ENCODE assay signal across 7 mouse cellular contexts in the genomic region with DNA sequence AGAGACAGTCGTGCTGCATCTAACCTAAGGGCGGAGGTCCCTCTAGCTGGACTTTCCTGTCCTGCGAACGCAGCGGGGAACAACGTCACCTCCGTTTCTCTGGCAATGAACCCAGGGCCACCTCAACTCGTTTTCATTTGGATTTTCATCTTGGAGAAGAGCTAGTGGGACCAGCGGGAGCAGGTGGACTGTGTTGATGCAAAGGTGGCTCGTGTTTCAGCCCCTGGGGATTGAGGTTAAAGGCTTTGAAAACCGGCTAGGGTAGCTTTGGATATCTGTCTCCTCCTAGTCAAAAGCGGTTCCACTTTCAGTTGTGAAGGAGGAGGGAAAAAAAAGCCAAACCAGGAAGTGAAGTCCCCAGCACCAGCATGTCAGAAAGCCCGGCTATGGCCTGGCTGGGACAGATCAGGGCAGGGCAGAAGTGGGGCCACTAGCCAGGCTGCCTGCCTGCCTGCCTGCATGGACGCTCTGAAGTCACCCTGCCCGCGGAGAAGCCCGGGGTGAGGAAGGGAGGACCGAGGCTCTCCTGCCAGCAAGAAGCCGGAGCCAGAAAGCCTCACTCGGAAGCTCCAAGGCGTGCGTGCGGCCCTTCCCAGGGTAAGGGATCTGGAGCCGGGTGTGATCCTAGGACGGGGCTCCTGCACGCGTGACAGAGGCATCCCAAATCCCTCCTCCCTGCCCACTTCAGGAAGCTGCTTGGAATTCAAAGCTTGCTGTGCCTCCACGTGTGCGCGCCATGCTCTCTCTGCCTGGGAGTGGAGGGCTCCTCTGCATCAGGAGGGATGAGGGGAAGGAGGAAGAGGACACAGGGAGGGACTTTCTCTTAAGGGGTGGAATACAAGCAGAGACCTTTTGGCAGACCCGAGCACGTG. TPM values are rescaled to one million over a fixed set of nuclear protein-coding genes. Genes with fewer than 3 reads are reported as not detected.
DNase-seq lines count a peak whose midpoint lies in the region; ATAC-seq lines count a peak whose summit lies in the region.

No protein-coding gene starts in this region.

- WGBS in intestine, embryonic 16.5 days, result under 1% methylated on average over 32 of the region's 32 CpGs
- under 1% methylated on average over 32 of the region's 32 CpGs for WGBS in limb, embryonic 10.5 days
- under 1% methylated on average over 32 of the region's 32 CpGs for WGBS in midbrain, embryonic 11.5 days

- no peaks in the 10 kb centered on the region for H3K27me3 ChIP-seq in intestine, embryonic 16.5 days (replicated peaks; ENCODE audit: control insufficient read depth, insufficient read depth, low read length)
- peaks cover 10% of the 10 kb centered on the region for H3K27me3 ChIP-seq in limb, embryonic 10.5 days (ENCODE audit: low read depth, poor library complexity, severe bottlenecking)
- no peaks in the 10 kb centered on the region; the same call in 1 of the 2 replicates for H3K27me3 ChIP-seq in midbrain, embryonic 11.5 days (ENCODE audit: control insufficient read depth, insufficient read depth, low read length)

- H3K4me3 ChIP-seq in intestine, embryonic 16.5 days (ENCODE audit: low read length), result peak overlapping the region; percentile 78
- peak overlapping the region; percentile 62 for H3K4me3 ChIP-seq in limb, embryonic 10.5 days
- H3K4me3 ChIP-seq in midbrain, embryonic 11.5 days (ENCODE audit: low read depth, low read length), result peak overlapping the region; percentile 52

- peak overlapping the region; percentile 85 for H3K4me2 ChIP-seq in intestine, embryonic 16.5 days (ENCODE audit: low read depth, low read length)
- peak overlapping the region; percentile 96 for H3K4me2 ChIP-seq in midbrain, embryonic 11.5 days

- H3K4me1 ChIP-seq in intestine, embryonic 16.5 days (ENCODE audit: control insufficient read depth, insufficient read depth, low read length), result peaks cover 3% of the 10 kb centered on the region; the same call in 1 of the 2 replicates
- H3K4me1 ChIP-seq in limb, embryonic 10.5 days, result peaks cover 18% of the 10 kb centered on the region
- H3K4me1 ChIP-seq in midbrain, embryonic 11.5 days (ENCODE audit: control insufficient read depth, insufficient read depth, low read length), result peaks cover 12% of the 10 kb centered on the region

- peak; percentile 52 for ATAC-seq in intestine, embryonic 16.5 days
- ATAC-seq in midbrain, embryonic 11.5 days (ENCODE audit: low FRiP score), result peak; percentile 84

- DNase-seq in adrenal gland, adult 8-10 months, result peak; percentile 58
- peak; percentile 73 for DNase-seq in embryo, embryonic 11 days
- peak; percentile 32 to 51 for DNase-seq in gastrocnemius, postnatal 4 days (ENCODE audit: low spot score in 2 of 2)
- DNase-seq in limb, embryonic 10.5 days (ENCODE audit: low spot score), result peak; percentile 73
- DNase-seq in midbrain, embryonic 11.5 days (ENCODE audit: low spot score, missing footprints), result peak; percentile 95
- DNase-seq in right cerebral cortex, postnatal 36 days (ENCODE audit: low spot score in 2 of 2), result peak; percentile 42 to 51

- peak overlapping the region; percentile 97 for H3K27ac ChIP-seq in intestine, embryonic 16.5 days (ENCODE audit: low read length)
- peak overlapping the region; percentile 82 for H3K27ac ChIP-seq in limb, embryonic 10.5 days
- peak overlapping the region; percentile 9; the same call in 1 of the 2 replicates for H3K27ac ChIP-seq in midbrain, embryonic 11.5 days (ENCODE audit: low read depth, low read length)

- H3K9me3 ChIP-seq in intestine, embryonic 16.5 days (ENCODE audit: control insufficient read depth, low read length), result no peaks in the 10 kb centered on the region
- no peaks in the 10 kb centered on the region for H3K9me3 ChIP-seq in limb, embryonic 10.5 days (replicated peaks)
- H3K9me3 ChIP-seq in midbrain, embryonic 11.5 days (ENCODE audit: control insufficient read depth, low read length), result no peaks in the 10 kb centered on the region

- H3K9ac ChIP-seq in intestine, embryonic 16.5 days (ENCODE audit: low read depth, low read length), result peak overlapping the region; percentile 92
- peak overlapping the region; percentile 64 for H3K9ac ChIP-seq in midbrain, embryonic 11.5 days (ENCODE audit: low read length)

- H3K36me3 ChIP-seq in intestine, embryonic 16.5 days (ENCODE audit: control insufficient read depth, insufficient read depth, low read length), result no peaks in the 10 kb centered on the region
- no peaks in the 10 kb centered on the region for H3K36me3 ChIP-seq in limb, embryonic 10.5 days
- no peaks in the 10 kb centered on the region for H3K36me3 ChIP-seq in midbrain, embryonic 11.5 days (ENCODE audit: control insufficient read depth, insufficient read depth, low read length)

RNA-seq across cellular contexts. Expression of a gene that starts 2.1 kb away (rescaled TPM):
- total RNA-seq in adrenal gland, adult 8-10 months (2022), result 100 to 1,000 TPM in 1 of 4 experiments, 10 to 100 TPM in 3; 47.1 to 132 (median 70.1) TPM
- total RNA-seq in gastrocnemius, postnatal 4 days (2021), result 10 to 100 TPM; 12.0 to 12.4 TPM
- polyA plus RNA-seq in intestine, embryonic 16.5 days (2015; fragmentation: Nextera tagmentation; extraction: Ambion mirVana), result 589 and 886 TPM in 2 replicates
- polyA plus RNA-seq in limb, embryonic 10.5 days (2016; fragmentation: Nextera tagmentation; extraction: Ambion mirVana), result 15.4 and 25.6 TPM in 2 replicates
- polyA plus RNA-seq in midbrain, embryonic 11.5 days (2014; fragmentation: Nextera tagmentation; extraction: Ambion mirVana), result 17.3 and 18.1 TPM in 2 replicates

RNA-seq across cellular contexts. Expression of a gene that starts 12.8 kb away (rescaled TPM):
- not detected for total RNA-seq in adrenal gland, adult 8-10 months (2022)
- total RNA-seq in gastrocnemius, postnatal 4 days (2021), result under 1 TPM in 1 of 2 experiments, not detected in 1; 0.10 TPM
- 0.04 and 0.06 TPM in 2 replicates for polyA plus RNA-seq in intestine, embryonic 16.5 days (2015; fragmentation: Nextera tagmentation; extraction: Ambion mirVana)
- not detected in 2 replicates for polyA plus RNA-seq in limb, embryonic 10.5 days (2016; fragmentation: Nextera tagmentation; extraction: Ambion mirVana)
- not detected in 2 replicates for polyA plus RNA-seq in midbrain, embryonic 11.5 days (2014; fragmentation: Nextera tagmentation; extraction: Ambion mirVana)

Comparison
In these comparisons a context has a peak if more than half of its experiments do, and no peak if none do; other contexts are left out.
1. Peak in every context shown above with its lines: DNase-seq, ATAC-seq, H3K4me3 ChIP-seq and H3K27ac ChIP-seq.
2. DNase-seq: peak in every context shown above with its lines; median percentile 95 in midbrain, embryonic 11.5 days; 73 in embryo, embryonic 11 days; 73 in limb, embryonic 10.5 days; 58 in adrenal gland, adult 8-10 months; 46 in right cerebral cortex, postnatal 36 days; 42 in gastrocnemius, postnatal 4 days.
3. H3K27ac ChIP-seq: peak in every context shown above with its lines; median percentile 97 in intestine, embryonic 16.5 days; 82 in limb, embryonic 10.5 days; 9 in midbrain, embryonic 11.5 days.
4. RNA of a gene that starts 2.1 kb away (polyA plus RNA-seq): 589 to 886 TPM in intestine, embryonic 16.5 days; 17.3 to 18.1 TPM in midbrain, embryonic 11.5 days and 15.4 to 25.6 TPM in limb, embryonic 10.5 days; every median in the first group is over 10 times any median in the second.